Mouse (Mus musculus) C2C12 (cell line): ENCODE measurements around the gene Foxc2.

ENCODE experiments used
- CTCF ChIP-seq: IDR thresholded peaks from one replicate; pipeline ENCODE4 v1.5.1; 2011; ENCODE audit not compliant: control insufficient read depth, insufficient read depth, insufficient read length
- MAX ChIP-seq: IDR thresholded peaks from one replicate; pipeline ENCODE4 v1.6.1; 2011; ENCODE audit warnings: mild to moderate bottlenecking, control low read depth
- USF1 ChIP-seq: IDR thresholded peaks from one replicate; pipeline ENCODE4 v1.6.1; 2011; ENCODE audit warnings: low read depth, mild to moderate bottlenecking, control low read depth, moderate library complexity

DNA sequence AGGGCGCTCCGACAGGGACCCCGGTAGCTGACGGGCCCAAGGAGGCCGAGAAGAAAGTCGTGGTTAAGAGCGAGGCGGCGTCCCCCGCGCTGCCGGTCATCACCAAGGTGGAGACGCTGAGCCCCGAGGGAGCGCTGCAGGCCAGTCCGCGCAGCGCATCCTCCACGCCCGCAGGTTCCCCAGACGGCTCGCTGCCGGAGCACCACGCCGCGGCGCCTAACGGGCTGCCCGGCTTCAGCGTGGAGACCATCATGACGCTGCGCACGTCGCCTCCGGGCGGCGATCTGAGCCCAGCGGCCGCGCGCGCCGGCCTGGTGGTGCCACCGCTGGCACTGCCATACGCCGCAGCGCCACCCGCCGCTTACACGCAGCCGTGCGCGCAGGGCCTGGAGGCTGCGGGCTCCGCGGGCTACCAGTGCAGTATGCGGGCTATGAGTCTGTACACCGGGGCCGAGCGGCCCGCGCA lies 1.2 kb downstream of the Foxc2 start:
- TF ChIP-seq CTCF (peak; percentile 92), MAX (peak; percentile 51), USF1 (no peak)
